Mouse (Mus musculus): Measurements from ENCODE around the gene Eif4b. TPM values are rescaled to one million over a fixed set of nuclear protein-coding genes. Genes with fewer than 3 reads are reported as not detected.

Gene Eif4b
- polyA plus RNA-seq, 1 experiment from 2014 or later, result 96.1 TPM

- peak; percentile 33 for ATAC-seq (replicated peaks; ENCODE audit: low FRiP score, low read depth)
- peaks cover 10% of the 10 kb centered on the region; the same call in 1 of the 2 replicates for H3K36me3 ChIP-seq (ENCODE audit: insufficient read depth, low read length)
- peak overlapping the region; percentile 40 for H3K4me3 ChIP-seq (replicated peaks; ENCODE audit: low read depth, low read length)
- H3K9ac ChIP-seq (ENCODE audit: low read depth, low read length), result peak overlapping the region; percentile 82
- DNase-seq (ENCODE audit: low spot score), result peak; percentile 88
- 4% methylated on average over 14 of the region's 14 CpGs for WGBS
- H3K27me3 ChIP-seq (ENCODE audit: insufficient read depth, low read length), result no peaks in the 10 kb centered on the region
- TF ChIP-seq CTCF (IDR thresholded peaks at IDR 0.05; ENCODE audit: low read depth), result no peak
- no peaks in the 10 kb centered on the region for H3K9me3 ChIP-seq (replicated peaks; ENCODE audit: low read length)
- peaks cover 66% of the 10 kb centered on the region for H3K4me1 ChIP-seq (replicated peaks; ENCODE audit: insufficient read depth, low read length)
- H3K27ac ChIP-seq, result peak overlapping the region; percentile 99
- H3K4me2 ChIP-seq (ENCODE audit: low read length), result peak overlapping the region; percentile 85
Measured at GRCm38 (mm10) chr15:102103371-102103946, 29.9 kb downstream of the Eif4b start.

- Histone ChIP-seq H3K27ac (peak overlapping the region; percentile 99), H3K27me3 (ENCODE audit: insufficient read depth, low read length) (no peaks in the 10 kb centered on the region), H3K4me1 (replicated peaks; ENCODE audit: insufficient read depth, low read length) (peaks cover 70% of the 10 kb centered on the region), H3K36me3 (ENCODE audit: insufficient read depth, low read length) (peaks cover 14% of the 10 kb centered on the region; the same call in 1 of the 2 replicates), H3K4me3 (replicated peaks; ENCODE audit: low read depth, low read length) (peak overlapping the region; percentile 40), H3K9me3 (replicated peaks; ENCODE audit: low read length) (no peaks in the 10 kb centered on the region), H3K9ac (ENCODE audit: low read depth, low read length) (peak overlapping the region; percentile 82), H3K4me2 (ENCODE audit: low read length) (peak overlapping the region; percentile 85)
- DNase-seq (ENCODE audit: low spot score) (peak; percentile 86), ATAC-seq (replicated peaks; ENCODE audit: low FRiP score, low read depth) (peak; percentile 30)
- WGBS, result 14% methylated on average over 12 of the region's 12 CpGs
- TF ChIP-seq CTCF (IDR thresholded peaks at IDR 0.05; ENCODE audit: low read depth), result no peak
Measured at GRCm38 (mm10) chr15:102103947-102104555, 30.5 kb downstream of the Eif4b start.

- 0 out of 2 replicates have a peak overlapping the region, but pooled peaks have one; percentile 7 for H3K4me3 ChIP-seq (replicated peaks; ENCODE audit: low read depth, low read length)
- no peak overlapping the region for H3K9ac ChIP-seq (ENCODE audit: low read depth, low read length)
- H3K27me3 ChIP-seq (ENCODE audit: insufficient read depth, low read length), result no peaks in the 10 kb centered on the region
- H3K27ac ChIP-seq, result 0 out of 2 replicates have a peak overlapping the region, but pooled peaks have one; percentile 99
- DNase-seq (ENCODE audit: low spot score), result peak; percentile 44
- peaks cover 23% of the 10 kb centered on the region; the same call in 1 of the 2 replicates for H3K36me3 ChIP-seq (ENCODE audit: insufficient read depth, low read length)
- ATAC-seq (replicated peaks; ENCODE audit: low FRiP score, low read depth), result no peak
- peak overlapping the region; percentile 85 for H3K4me2 ChIP-seq (ENCODE audit: low read length)
- H3K4me1 ChIP-seq (replicated peaks; ENCODE audit: insufficient read depth, low read length), result peaks cover 65% of the 10 kb centered on the region
- no peaks in the 10 kb centered on the region for H3K9me3 ChIP-seq (replicated peaks; ENCODE audit: low read length)
- TF ChIP-seq CTCF (IDR thresholded peaks at IDR 0.05; ENCODE audit: low read depth), result no peak
- WGBS, result 32% methylated on average over 5 of the region's 5 CpGs
Measured at GRCm38 (mm10) chr15:102105360-102105759, 31.8 kb downstream of the Eif4b start.

GRCm38 (mm10) chr15:102105764-102106730 lies 32.5 kb downstream of the Eif4b start:
- Histone ChIP-seq H3K4me1 (replicated peaks; ENCODE audit: insufficient read depth, low read length) (peaks cover 60% of the 10 kb centered on the region), H3K9me3 (replicated peaks; ENCODE audit: low read length) (no peaks in the 10 kb centered on the region), H3K4me3 (replicated peaks; ENCODE audit: low read depth, low read length) (0 out of 2 replicates have a peak overlapping the region, but pooled peaks have one; percentile 7), H3K27ac (no peak overlapping the region), H3K4me2 (ENCODE audit: low read length) (peak overlapping the region; percentile 85), H3K9ac (ENCODE audit: low read depth, low read length) (no peak overlapping the region), H3K36me3 (ENCODE audit: insufficient read depth, low read length) (peaks cover 30% of the 10 kb centered on the region), H3K27me3 (ENCODE audit: insufficient read depth, low read length) (no peaks in the 10 kb centered on the region)
- ATAC-seq (replicated peaks; ENCODE audit: low FRiP score, low read depth), result no peak
- DNase-seq (ENCODE audit: low spot score), result peak; percentile 63
- TF ChIP-seq CTCF (IDR thresholded peaks at IDR 0.05; ENCODE audit: low read depth), result peak; percentile 62
- WGBS, result 31% methylated on average over 18 of the region's 18 CpGs

GRCm38 (mm10) chr15:102106754-102107456 lies 33.3 kb downstream of the Eif4b start:
- H3K27ac ChIP-seq, result no peak overlapping the region
- peaks cover 38% of the 10 kb centered on the region for H3K36me3 ChIP-seq (ENCODE audit: insufficient read depth, low read length)
- no peak for DNase-seq (ENCODE audit: low spot score)
- H3K4me3 ChIP-seq (replicated peaks; ENCODE audit: low read depth, low read length), result no peak overlapping the region; the same call in 1 of the 2 replicates
- H3K9me3 ChIP-seq (replicated peaks; ENCODE audit: low read length), result no peaks in the 10 kb centered on the region
- 32% methylated on average over 37 of the region's 38 CpGs for WGBS
- peaks cover 51% of the 10 kb centered on the region for H3K4me1 ChIP-seq (replicated peaks; ENCODE audit: insufficient read depth, low read length)
- no peak for TF ChIP-seq CTCF (IDR thresholded peaks at IDR 0.05; ENCODE audit: low read depth)
- ATAC-seq (replicated peaks; ENCODE audit: low FRiP score, low read depth), result no peak
- peak overlapping the region; percentile 46 for H3K4me2 ChIP-seq (ENCODE audit: low read length)
- no peak overlapping the region for H3K9ac ChIP-seq (ENCODE audit: low read depth, low read length)
- no peaks in the 10 kb centered on the region for H3K27me3 ChIP-seq (ENCODE audit: insufficient read depth, low read length)
